Mouse (Mus musculus) spleen, adult 2 months (tissue): Measurements from ENCODE around the gene Grcc10.

Experiments
- CTCF ChIP-seq: fragments of 200-500 bp; IDR thresholded peaks from 2 replicates; pipeline ENCODE4 v1.5.1; 2011; ENCODE audit warnings: mild to moderate bottlenecking, inconsistent platforms; ENCODE audit not compliant: insufficient read depth, insufficient read length, insufficient replicate concordance; ENCODE audit errors: extremely low read depth
- POLR2A ChIP-seq: fragments of 200-500 bp; IDR thresholded peaks from 2 replicates; pipeline ENCODE4 v1.6.1; 2011; ENCODE audit warnings: low read depth, low read length, inconsistent platforms

- TF ChIP-seq POLR2A (no peak), CTCF (no peak)
These were observed 36.8 kb downstream of the Grcc10 start for GRCm38 (mm10) chr6:124704417-124704816.
